Mouse (Mus musculus) kidney, adult 8-10 months (tissue): ENCODE data around the gene Snrnp35.

ENCODE experiments used
- DNase-seq, 2 experiments: peaks; one replicate each; pipeline ENCODE4 v3.0.0; 2022

The Snrnp35 gene

DNA sequence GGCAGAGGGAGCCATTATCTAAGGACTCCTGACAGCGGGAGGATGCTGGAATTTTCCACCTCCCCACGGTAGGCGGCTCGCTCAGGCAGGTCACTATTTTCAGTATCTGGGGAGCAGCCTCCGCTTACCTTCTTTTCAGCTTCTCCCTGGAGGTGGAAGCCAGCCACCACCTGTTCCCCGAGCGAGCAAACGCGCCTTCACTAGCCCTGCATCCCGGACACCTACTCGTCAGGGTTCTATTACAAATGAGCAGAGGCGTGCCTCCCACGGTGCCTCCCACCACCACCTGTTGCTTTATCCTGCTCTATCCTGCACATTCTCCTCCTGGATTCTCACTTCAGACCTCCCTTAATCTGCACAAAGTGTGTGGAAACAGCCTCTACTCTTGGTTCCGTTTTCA, 20.8 kb downstream of the Snrnp35 start:
- no peak for DNase-seq

DNA sequence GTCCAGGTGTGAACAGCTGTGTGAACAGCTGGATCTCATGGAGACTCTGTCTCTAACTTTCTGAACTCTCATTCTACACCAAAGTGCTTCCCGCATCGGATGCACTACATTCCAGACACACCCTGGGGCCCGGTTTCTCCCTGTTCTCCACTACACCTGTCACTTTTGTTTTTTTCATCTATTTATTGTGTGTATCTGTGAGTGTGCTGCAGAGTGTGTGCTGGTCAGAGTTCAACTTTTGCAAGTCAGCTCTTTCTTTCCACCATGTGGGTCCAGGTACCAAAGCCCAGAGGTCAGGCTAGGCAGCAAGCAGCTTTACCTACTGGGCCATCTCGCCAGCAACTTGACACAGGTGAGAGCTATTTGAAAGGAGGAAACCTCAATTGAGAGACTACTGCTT, 22.3 kb downstream of the Snrnp35 start:
- DNase-seq = no peak

DNA sequence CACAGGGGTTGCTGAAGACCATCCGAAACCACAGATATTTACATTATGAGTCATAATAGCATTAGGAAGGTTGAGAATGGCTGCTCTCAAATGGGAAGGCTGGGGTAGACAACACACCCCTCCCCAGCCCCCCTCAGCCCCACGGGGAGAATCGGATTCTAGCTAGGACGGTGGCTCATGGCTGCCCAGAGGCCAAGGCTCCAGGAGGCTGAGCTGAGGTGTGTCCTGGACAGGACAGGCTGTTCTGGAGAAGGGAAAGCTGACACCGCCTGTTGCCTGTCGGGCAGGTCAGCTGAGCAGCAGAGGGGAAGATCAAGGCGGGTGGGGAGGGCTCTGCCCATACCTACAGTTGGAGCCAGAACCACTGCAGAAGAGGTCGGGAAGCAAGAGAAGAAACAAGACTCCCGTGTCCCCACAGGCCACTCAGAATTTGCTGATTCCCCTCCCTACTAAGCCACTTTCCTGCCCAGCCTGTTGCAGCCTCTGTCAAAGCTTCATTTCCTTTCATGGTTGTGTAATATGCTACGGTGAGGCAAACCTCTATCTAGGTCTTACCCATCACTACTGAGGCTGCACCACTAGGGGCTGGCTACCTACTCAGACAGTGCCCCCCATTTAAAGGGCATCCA, 23.9 kb downstream of the Snrnp35 start:
- no peak for DNase-seq

DNA sequence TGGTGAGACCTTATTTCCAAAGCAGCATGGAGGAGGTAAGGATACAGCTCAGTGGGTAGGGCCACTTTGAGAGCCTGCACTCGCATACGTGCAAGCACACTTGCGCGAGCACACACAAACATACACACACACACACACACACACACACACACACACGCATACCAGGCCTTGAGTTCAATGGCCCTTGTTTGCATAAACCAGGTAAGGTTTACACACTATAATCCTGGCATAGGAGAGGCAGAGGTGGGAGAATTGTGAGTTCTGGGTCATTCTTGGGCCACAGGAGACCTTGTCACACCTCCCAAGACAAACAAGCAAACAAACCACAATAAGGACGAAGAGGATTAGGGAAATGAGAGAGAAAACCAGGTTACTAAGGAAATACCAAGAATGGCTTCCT, 26.3 kb downstream of the Snrnp35 start:
- no peak for DNase-seq

DNA sequence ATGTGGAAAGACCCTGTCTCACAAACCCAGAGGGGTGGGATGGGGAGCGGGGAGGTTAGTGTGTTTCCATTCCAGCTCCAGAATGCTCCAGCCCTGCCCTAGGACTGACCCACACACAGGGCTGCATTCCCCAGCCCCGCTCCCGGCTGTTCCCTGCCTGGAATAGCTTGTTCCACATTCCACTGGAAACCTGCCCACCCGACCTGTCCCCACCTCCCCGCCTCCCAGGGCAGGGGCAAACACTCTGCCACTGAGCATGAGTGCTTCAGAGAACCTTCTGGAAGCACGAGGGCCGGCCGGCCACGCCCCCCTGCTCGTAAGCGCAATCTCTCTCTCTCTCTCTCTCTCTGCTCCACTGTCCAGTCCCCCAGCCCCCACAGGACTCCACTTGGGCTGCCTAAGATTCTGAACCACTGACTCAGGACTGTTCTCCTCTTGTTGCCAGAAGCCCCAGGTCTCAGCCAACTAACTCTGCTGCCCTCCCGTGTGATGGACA, 26.9 kb downstream of the Snrnp35 start:
- peak; percentile 84 to 91 for DNase-seq

GRCm38 (mm10) chr5:124510536-124511050, 27.7 kb downstream of the Snrnp35 start:
- DNase-seq = no peak

DNA sequence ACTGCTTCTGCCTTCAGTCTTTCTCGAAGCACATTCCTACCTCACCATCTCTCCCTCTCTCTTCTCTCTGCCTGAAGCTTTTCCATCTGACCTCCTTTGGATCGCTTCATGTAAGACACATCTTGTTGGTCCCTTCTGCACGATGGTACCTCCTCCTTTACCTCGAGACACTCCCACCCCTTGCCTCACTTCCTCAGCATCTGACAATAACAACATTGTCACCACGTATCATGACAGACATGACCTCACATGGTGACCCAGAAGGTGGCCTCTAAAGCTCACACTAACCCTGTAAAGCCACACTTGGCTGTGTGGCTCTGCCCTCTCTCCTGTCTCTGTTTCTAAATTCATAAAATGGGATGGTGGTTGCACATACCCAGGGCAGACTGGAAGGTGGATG, 32.9 kb downstream of the Snrnp35 start:
- no peak for DNase-seq

DNA sequence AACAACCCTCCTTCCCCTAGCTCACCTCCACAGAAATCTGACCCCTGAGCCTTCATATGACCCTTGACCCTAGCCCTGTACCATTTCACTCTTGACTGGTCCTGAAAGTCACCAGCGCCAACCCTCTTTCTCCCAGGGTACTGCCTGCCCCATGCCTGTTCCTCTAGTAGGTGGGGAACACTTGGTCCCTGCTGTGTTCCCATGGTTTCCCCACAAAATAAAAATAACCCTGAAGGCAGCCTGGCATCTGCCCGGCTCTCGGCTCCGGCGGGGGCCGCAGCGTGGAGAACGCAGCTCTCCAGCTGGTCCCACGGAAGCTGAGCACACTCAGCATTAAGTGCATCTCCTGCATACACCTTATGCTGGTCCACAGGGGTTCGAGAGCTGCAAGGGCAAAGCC, 35.7 kb downstream of the Snrnp35 start:
- no peak for DNase-seq

DNA sequence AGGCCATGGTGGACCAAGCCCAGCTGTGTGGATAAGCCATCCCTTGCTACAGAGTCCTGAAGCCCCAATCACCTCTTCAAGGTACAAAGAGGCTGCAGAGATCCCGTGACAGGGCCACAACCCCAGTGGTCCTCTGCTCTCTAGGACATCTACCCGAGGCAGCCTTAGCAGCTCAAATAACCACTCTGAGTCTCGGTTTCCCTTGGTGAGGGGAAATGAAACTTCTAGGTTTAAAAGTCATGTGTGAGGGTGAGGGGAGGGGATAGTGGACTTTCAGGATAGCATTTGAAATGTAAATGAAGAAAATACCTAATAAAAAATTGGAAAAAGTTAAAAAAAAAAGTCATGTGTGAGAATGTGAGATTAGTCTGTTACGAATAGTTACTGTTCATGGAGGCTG, 38.7 kb downstream of the Snrnp35 start:
- no peak for DNase-seq

DNA sequence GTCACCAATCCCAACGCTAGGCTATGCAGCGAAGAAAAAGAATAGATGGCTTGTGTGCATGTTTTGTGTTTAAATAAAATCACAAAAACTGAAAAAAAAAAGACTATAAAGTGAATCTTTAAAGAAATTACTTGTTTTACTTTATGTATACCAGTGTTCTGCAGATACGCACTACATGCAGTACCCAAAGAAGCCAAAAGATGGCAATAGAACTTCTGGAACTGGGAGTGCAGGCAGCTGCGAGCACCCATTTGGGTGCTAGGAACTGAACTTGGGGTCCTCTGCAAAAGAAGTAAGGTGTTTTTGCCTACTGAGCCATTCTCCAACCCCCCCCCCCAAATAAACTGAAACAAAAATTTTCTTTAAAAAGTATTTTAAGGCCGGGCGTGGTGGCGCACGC, 40.1 kb downstream of the Snrnp35 start:
- no peak for DNase-seq

DNA sequence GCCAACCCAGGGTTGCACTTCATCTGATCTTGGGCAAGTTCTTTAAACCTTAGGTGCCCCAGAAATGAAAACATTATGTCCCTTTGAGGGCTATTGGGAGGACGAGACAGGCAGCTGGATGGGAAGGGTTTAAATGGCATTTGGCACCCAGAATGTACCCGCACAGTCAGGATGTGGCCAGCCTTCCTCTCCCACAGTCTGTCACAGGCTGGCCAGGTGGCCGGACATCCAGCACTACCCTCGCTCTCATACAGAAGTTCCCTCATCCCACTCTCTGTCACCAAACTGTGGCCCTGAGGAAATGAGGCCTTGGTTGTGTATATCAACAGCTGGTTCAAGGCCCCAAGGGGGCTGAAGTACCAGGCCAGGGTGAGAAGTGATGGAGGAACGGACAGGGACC, 42.0 kb downstream of the Snrnp35 start:
- DNase-seq = no peak

- no peak for DNase-seq
Measured at GRCm38 (mm10) chr5:124528351-124528750, 45.4 kb downstream of the Snrnp35 start.

GRCm38 (mm10) chr5:124528791-124529190, 45.9 kb downstream of the Snrnp35 start:
- DNase-seq = no peak

DNA sequence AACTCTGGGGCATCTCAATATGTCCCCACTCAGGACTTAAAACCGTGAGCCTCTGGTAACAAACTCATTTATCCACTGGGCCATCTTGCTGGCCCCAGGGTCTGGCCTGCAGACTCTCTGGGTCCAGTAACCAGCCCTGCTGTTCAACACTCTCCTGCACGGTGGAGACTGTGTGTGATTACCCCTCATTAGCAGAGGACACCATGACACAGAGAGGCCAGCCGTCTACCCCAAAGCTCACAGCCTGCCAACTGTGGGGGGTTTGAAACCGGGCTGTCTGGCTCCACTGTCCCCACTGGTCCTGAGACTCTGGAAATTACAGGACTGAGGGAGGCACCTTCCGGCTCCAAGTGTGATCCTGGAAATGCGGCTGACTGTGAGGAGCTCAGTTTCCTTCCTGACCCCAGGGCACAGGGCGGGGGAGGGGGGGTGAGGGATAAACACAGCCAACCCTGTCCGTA, 46.3 kb downstream of the Snrnp35 start:
- peak in 1 of 2 experiments; percentile 39 for DNase-seq

- DNase-seq = peak in 1 of 2 experiments; percentile 32
Measured at GRCm38 (mm10) chr5:124529697-124530096, 46.8 kb downstream of the Snrnp35 start.

DNA sequence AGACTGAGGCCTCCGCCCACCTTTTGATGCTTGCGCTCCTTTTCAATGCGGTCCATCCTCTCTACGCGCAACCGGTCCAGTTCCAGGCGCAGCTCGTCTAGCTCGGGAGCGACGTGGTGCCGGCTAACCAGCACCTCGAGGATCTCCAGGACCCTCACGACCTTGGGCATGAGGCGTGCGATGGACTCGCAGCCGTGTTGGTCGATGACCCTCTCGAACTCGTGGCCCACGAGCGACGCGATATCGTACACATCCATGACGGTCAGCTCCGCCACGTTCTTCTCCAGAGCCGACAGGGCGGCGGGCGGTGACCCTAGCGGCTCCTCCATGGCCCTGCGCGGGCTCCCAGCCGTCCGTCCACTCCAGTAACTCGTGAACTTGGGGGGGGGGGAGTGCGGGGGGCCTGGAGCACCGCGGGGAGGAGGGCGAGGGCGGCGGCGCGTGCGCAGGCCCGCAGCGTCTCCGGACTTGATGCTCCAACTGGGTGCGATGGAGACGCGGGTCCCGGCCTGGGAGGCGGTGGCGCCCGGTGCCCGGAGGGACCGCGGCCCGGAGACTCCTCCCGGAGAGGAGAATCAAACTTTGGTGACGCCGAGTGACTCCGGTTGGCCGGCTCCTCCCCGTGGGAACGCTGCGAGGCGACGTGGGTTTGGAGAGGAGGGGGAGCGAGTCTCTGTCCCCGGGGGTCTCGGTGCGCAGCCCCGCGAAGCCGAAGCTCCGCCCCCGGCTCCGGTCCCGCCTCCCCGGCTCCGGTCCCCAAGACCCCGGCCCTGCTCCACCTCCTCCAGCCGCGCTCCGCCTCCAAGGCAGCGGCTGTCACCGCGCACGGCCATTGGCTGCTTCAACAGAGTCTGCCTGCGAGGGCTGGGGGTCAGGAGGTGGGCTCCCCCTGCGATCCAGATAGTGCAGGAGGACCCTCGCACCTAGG, 48.0 kb downstream of the Snrnp35 start, which contains the start of gene Rilpl1:
Gene Rilpl1, minus strand, starts transcription at position 737 of the 928 bp plus-strand sequence.
- peak; percentile 72 to 77 for DNase-seq

- no peak for DNase-seq
Measured at GRCm38 (mm10) chr5:124531583-124531930, 48.6 kb downstream of the Snrnp35 start.

DNA sequence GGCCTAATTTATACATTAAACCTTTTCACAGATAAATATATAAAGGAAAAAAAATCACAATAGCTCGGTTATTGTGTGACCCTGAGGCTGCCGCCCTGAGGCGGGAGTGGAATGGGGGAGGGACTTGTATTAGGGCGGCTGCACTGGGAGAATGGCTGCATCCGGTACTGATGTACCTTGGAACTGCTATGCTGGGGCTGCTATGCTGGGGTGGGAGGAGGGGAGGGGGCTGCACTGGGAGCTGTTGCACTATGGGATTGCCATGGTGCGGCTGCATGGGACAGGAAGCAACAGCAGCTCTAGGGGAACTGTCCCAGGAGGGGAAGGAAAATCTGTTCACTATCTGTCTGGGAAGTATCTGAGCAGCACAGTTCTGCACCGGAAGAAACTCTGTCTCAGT, 49.5 kb downstream of the Snrnp35 start:
- no peak for DNase-seq

DNA sequence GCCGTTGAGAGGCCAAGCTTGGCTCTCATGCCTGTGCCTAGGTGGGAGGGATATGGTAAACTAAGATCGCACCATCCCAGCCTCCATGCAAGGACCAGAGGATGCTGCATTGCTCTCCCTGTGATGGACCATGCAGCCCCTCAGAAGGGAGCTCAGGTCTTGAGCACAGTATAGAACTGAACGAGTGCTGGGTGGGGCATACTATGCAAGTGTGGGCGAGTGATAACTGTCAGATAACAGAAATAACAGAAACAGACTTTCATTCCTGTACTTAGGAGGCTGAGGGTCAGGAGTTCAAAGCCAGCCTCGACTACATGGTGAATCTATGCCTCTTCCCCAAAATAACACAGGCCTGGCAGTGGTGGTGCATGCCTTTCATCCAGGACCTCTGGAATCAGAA, 52.1 kb downstream of the Snrnp35 start:
- no peak for DNase-seq

DNA sequence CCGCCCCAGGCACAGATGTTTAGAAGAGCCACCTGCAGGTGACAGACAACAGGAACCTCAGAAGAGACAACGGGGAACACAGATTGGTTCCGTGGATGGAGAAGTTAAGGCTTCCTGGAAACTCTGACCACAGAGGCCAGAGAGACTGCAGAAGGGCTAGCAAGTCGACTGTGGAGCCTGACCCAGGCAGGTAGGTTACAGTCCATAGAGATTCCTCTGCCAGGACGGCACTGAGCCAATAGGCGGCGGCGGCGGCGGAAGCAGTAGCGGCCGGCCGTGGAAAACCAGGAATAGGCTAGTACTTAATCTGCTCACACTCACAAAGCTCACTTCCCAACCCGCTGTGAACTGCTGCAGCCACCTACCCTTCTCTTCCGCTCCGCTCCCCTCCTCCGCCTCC, 53.8 kb downstream of the Snrnp35 start:
- DNase-seq = peak; percentile 78 to 83

DNA sequence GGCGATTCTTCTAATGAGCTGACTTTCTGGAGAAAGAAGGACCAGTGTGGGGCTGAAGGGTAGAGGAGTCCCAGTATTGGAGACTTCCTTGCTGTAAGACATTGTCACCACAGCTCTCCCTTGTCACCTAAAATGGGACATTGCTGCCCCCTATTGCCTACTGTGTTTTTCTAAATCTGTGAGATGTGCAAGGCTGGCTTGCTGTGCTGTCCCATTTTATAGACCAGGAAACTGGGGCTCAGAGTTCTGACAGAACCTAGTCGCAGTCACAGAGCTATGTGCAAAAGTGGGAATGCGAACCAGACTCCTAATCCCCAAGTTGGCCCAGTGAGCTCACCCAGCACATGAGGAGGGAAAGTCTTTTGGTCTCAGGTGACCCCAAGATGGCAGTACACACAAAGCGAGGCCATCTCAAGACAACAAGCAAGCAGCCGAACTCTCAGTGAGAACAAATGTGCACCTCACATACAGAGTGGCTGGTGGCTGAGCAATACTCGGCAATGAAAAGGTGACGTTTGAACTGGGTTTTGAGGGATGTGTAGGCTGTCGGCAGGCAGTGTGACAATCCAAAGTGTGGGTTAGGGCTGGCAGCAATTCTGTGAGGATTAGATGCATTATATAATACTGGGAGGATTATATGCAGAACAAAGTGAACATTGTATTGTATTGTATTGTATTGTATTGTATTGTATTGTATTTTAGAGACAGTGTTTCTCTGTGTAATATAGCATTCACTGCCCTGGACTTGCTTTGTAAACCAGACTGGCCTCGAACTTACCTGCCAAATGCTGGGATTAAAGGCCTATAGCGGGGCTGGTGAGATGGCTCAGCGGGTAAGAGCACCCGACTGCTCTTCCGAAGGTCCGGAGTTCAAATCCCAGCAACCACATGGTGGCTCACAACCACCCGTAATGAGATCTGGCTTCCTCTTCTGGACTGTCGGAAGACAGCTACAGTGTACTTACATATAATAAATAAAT, 56.2 kb downstream of the Snrnp35 start:
- DNase-seq = peak; percentile 70 to 71

GRCm38 (mm10) chr5:124539905-124540304, 57.0 kb downstream of the Snrnp35 start:
- DNase-seq = no peak
